Mouse (Mus musculus): Measurements from ENCODE around the gene CK137956.

DNA sequence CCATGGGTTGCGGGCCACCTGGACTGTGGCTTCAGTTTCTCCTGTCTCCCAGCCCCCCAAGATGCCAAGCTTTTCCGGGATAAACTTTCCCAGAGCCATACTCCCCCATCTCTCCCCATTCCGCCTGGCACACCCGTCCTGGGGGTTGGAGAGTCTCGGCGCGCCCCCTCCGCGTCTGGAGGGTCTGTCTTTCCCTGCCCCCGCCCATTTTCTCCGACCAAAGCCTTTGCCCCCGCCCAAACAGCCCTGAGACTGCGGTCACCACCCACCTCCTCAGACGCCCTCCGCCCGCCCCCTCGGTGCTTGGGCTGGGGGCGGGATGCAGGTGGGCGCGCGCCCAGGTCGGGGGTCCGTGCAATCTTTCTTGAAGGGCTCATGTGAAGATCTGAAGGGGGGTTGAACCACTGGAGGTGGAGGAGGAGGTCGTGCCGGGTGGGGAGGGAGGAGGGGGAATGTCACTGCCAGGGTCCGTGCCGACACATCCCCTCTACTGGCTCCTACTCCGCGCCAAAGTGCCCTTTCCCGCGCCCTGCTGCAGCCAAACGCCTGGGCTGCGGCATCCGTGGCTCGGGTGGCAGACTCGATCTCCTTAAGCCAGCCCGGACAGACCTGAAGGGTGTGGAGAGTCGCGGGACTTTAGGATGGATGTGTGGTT is 17.9 kb upstream of the CK137956 start:
- TF ChIP-seq GATA1 (IDR thresholded peaks at IDR 0.05; ENCODE audit: borderline replicate concordance, low read length) (no peak), FLI1 (IDR thresholded peaks at IDR 0.05; ENCODE audit: low read length) (no peak)

Measured in megakaryocyte, embryonic 14.5 days (primary cell).